Mouse (Mus musculus): ENCODE data around the gene Ugt1a2. TPM values are rescaled to one million over a fixed set of nuclear protein-coding genes. Genes with fewer than 3 reads are reported as not detected.

The Ugt1a2 gene
- polyA plus RNA-seq, 1 experiment from 2014 or later, result not detected

DNA sequence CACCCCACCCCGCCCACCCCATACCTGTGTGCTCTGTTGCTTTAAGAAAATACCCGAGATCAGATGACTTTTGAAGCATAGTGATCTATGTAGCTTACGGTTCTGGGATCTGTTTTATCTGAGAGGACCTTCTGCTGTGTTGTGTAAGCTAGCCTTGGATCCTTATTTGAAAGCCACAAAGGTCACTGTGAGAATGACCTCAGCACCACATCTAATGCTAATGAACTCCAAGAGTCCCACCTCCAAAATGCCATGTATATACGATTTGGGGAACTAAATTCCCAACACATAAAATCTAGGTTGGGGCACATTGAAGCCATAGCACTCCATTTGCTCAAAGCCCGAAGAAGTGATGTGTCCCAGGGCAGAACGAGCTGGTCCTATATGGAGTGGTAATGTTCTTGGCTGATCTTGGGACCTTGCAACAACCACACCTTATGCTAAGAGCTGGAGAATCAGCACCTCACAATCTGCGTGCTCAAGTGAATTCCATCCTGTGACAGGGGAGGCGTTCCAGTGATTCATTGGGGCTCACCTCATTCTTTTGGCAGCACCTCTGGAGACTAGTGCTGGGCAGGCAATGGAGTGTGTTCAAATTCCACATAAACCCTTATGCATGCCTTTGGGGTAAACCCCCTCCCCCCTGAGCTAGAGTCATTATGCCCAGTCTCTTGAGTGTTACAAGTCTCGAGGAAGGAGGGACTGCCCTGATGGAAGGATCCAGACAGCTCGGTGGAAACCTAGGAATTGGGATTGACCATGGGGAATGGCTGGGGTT is 56.7 kb downstream of the Ugt1a2 start:
- ATAC-seq (ENCODE audit: low FRiP score), result no peak
- H3K36me3 ChIP-seq (replicated peaks), result peaks cover 30% of the 10 kb centered on the region
- 79% methylated on average over 10 of the region's 10 CpGs for WGBS
- H3K27me3 ChIP-seq, result no peaks in the 10 kb centered on the region
- no peak overlapping the region for H3K4me3 ChIP-seq (replicated peaks)
- no peak overlapping the region for H3K9ac ChIP-seq
- H3K4me1 ChIP-seq, result no peaks in the 10 kb centered on the region
- H3K27ac ChIP-seq, result no peak overlapping the region
- H3K4me2 ChIP-seq, result no peak overlapping the region
- peaks cover 81% of the 10 kb centered on the region for H3K9me3 ChIP-seq

DNA sequence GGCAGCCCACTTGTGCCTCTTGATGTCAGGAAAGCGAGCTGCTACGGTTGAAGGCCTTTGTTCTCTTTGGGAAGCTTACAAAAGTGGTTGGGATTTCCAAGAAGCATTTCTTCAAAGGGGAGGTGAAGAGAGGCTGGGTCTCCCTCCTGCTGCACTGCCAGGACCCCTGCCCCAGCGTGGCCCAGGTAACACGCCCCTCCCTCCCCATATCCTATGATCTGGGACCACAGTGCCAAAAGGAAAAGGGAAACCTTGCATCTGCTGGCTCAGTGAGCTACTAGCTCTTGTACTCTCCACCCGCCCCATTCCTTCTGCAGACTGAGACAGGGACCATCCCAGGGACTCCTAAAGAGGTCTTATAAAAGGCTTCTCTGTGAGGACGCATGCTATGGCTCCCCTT is 57.3 kb downstream of the Ugt1a2 start:
- Histone ChIP-seq H3K4me1 (no peaks in the 10 kb centered on the region), H3K9me3 (peaks cover 75% of the 10 kb centered on the region), H3K9ac (no peak overlapping the region), H3K27ac (no peak overlapping the region), H3K4me2 (no peak overlapping the region), H3K27me3 (no peaks in the 10 kb centered on the region), H3K4me3 (replicated peaks) (no peak overlapping the region), H3K36me3 (replicated peaks) (peaks cover 36% of the 10 kb centered on the region)
- ATAC-seq (ENCODE audit: low FRiP score), result no peak
- WGBS, result 79% methylated on average over 6 of the region's 6 CpGs

DNA sequence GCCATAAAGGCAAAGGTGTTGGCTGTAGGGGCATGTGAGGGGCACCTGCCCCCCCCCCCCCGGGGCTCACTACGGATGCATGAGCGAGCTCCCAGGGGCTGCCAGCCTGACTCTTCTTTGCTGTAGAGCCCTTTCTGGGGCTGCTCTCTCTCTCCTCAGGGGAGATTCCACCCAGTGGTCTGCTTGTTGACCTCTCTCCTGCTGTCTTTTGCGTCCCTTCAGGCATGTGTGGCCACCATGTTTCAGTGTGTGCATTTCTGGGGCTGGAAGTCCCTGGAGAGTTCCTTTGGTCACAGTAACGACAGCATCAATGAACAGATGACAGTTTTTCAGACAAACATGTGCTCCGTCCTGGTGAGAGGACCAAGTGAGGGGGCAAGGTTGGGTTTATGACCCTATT is 58.0 kb downstream of the Ugt1a2 start:
- no peak overlapping the region for H3K4me2 ChIP-seq
- 69% methylated on average over 6 of the region's 6 CpGs for WGBS
- no peaks in the 10 kb centered on the region for H3K4me1 ChIP-seq
- peaks cover 43% of the 10 kb centered on the region for H3K36me3 ChIP-seq (replicated peaks)
- no peaks in the 10 kb centered on the region for H3K27me3 ChIP-seq
- no peak overlapping the region for H3K9ac ChIP-seq
- peaks cover 68% of the 10 kb centered on the region for H3K9me3 ChIP-seq
- H3K27ac ChIP-seq, result no peak overlapping the region
- ATAC-seq (ENCODE audit: low FRiP score), result no peak
- H3K4me3 ChIP-seq (replicated peaks), result no peak overlapping the region

DNA sequence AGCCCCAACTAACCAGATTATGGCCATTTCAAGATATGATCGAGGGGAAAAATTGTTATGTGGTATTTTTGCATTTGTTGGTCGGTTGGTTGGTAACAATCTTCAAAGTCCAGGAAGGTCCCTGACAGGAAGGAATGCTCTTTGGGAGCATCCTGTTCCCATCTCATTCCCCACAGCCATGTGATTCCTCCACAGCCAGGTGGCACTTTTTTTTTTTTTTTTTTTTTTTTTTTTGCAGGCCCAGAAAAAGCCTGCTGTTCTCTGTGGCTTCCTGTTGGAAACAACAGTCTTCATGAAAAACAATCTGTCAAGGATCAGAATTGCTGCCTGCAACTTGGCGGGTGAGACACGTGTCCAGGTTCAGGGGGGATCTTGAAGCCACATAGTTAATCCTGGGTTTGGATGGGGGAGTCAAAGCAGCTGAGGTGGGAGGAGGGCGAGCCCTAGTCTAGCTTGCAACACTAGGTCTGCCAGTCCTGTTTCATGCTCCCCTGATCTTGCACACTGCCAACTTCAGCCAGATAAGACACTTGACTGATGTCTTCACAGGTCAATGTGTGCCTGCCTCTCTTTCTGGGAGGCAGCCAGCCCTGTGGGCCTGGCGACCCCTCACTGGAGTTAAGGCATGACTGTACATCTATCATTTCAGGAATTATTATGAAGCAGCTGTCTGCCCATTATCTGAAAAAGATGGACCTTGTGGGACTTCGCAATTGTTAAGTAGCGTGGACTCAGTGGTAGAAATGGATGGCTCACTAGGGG is 58.7 kb downstream of the Ugt1a2 start:
- H3K9ac ChIP-seq, result no peak overlapping the region
- no peak overlapping the region for H3K4me2 ChIP-seq
- no peak overlapping the region for H3K27ac ChIP-seq
- H3K36me3 ChIP-seq (replicated peaks), result peaks cover 50% of the 10 kb centered on the region
- 81% methylated on average over 8 of the region's 8 CpGs for WGBS
- ATAC-seq (ENCODE audit: low FRiP score), result peak; percentile 6; the same call in 1 of the 2 replicates
- no peak overlapping the region for H3K4me3 ChIP-seq (replicated peaks)
- H3K4me1 ChIP-seq, result no peaks in the 10 kb centered on the region
- no peaks in the 10 kb centered on the region for H3K27me3 ChIP-seq
- H3K9me3 ChIP-seq, result peaks cover 62% of the 10 kb centered on the region

DNA sequence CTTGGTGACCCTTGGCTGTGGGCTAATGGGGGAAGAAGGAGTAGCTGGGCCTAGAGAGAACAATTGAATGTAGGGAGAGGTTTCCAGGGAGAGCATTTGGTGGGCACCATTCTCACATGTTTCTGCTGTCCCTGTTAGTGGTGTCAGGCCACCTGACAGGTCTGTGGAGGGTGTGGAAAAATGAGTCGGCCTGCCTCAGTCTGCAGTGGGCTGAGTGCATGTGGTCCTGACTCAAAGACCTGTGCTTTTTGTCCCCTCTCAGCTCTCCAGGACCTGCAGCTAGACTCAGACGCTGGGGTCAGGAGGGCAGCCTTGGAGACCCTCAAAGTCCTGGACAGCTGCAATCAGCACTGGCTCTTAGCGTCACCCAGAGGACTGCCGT is 59.2 kb downstream of the Ugt1a2 start:
- Histone ChIP-seq H3K9me3 (peaks cover 56% of the 10 kb centered on the region), H3K4me1 (no peaks in the 10 kb centered on the region), H3K9ac (no peak overlapping the region), H3K4me3 (replicated peaks) (no peak overlapping the region), H3K4me2 (no peak overlapping the region), H3K27ac (no peak overlapping the region), H3K36me3 (replicated peaks) (peaks cover 55% of the 10 kb centered on the region), H3K27me3 (no peaks in the 10 kb centered on the region)
- peak; percentile 15 for ATAC-seq (ENCODE audit: low FRiP score)
- 79% methylated on average over 4 of the region's 4 CpGs for WGBS

DNA sequence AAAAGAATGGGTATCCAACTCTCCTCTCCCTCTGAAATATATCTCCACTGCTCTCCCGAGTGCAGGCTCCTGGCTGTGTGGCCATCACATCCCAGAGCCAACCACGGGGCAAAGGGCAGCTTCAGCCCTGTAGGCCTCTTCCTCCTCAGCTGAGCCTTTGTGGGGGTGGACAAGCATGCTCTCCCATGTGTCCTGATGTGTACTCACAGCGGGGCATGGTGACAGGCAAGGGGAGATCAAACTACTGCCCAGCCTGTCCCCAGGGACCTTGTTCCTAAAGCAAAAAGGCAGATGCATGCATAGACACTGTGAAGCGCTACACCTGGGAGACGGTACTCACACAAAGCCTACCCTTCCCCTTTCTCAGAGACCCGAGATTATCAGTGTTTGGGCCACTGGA is 59.7 kb downstream of the Ugt1a2 start:
- H3K27me3 ChIP-seq, result no peaks in the 10 kb centered on the region
- 84% methylated on average over 6 of the region's 6 CpGs for WGBS
- no peak overlapping the region for H3K27ac ChIP-seq
- H3K4me3 ChIP-seq (replicated peaks), result no peak overlapping the region
- peaks cover 60% of the 10 kb centered on the region for H3K36me3 ChIP-seq (replicated peaks)
- H3K9ac ChIP-seq, result no peak overlapping the region
- peak; percentile 5; the same call in 1 of the 2 replicates for ATAC-seq (ENCODE audit: low FRiP score)
- H3K4me1 ChIP-seq, result no peaks in the 10 kb centered on the region
- no peak overlapping the region for H3K4me2 ChIP-seq
- peaks cover 55% of the 10 kb centered on the region for H3K9me3 ChIP-seq

DNA sequence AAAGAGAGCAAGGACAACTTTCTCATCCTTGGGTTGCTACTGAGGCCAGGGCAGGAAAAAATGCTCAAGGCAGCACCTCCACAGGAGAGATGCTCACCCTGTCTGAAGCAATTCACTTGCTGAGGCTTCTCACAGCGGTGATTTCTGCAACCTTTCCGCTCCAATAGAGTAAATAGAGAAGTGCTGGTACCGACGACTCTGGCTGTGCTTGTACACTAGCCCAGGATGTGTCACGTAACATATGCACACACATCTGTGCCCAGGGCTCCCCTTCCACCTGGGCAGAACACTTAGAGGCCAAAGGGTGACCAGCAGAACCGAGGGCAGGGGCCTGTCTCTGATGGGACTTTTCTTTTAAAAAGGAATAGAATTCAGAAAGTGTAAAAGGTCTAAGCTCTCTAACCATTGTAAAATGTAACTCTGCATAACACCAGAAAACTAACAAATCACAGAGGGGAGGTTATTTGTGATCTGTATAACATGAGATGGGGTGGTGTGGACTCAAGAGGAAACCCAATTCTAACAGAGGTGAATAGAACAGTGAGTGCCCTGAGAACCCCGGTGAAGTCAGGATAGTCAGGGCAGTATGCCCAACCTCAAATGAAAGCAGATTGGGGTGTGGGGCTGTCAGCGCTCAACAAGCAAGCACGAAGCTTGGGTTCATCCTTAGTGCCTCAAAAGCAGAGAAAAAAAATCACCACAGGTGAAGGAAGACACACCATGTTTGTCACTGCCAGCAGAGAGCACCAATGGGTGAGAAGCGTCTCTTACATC is 60.4 kb downstream of the Ugt1a2 start:
- Histone ChIP-seq H3K27me3 (no peaks in the 10 kb centered on the region), H3K36me3 (replicated peaks) (peaks cover 67% of the 10 kb centered on the region), H3K9me3 (peaks cover 49% of the 10 kb centered on the region), H3K4me3 (replicated peaks) (no peak overlapping the region), H3K4me2 (no peak overlapping the region), H3K27ac (no peak overlapping the region), H3K9ac (no peak overlapping the region), H3K4me1 (no peaks in the 10 kb centered on the region)
- WGBS, result 84% methylated on average over 10 of the region's 10 CpGs
- ATAC-seq (ENCODE audit: low FRiP score), result no peak

DNA sequence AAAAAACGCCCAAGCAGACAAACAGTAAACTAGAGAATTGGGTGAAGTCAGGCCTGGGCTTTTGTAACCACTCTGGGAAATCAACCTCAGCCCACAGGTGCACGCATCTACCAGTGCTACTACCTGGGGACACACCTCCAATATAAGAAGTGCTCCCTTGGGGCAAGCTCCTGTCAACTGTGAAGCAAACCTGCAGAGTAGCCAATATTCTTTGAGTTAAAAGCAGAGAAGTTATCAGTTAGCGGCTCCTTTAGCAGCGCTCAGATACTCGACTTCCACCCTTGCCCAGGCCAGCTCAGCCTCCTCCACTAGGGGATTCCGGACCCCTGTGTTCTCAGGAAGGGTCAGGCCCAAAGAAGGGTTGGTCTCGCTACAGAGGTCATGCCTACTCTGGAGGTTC is 61.3 kb downstream of the Ugt1a2 start:
- WGBS, result 89% methylated on average over 7 of the region's 7 CpGs
- no peak overlapping the region for H3K4me3 ChIP-seq (replicated peaks)
- no peak overlapping the region for H3K27ac ChIP-seq
- no peak overlapping the region for H3K9ac ChIP-seq
- peaks cover 40% of the 10 kb centered on the region for H3K9me3 ChIP-seq
- no peak for ATAC-seq (ENCODE audit: low FRiP score)
- no peaks in the 10 kb centered on the region for H3K4me1 ChIP-seq
- no peak overlapping the region for H3K4me2 ChIP-seq
- no peaks in the 10 kb centered on the region for H3K27me3 ChIP-seq
- H3K36me3 ChIP-seq (replicated peaks), result peaks cover 76% of the 10 kb centered on the region

DNA sequence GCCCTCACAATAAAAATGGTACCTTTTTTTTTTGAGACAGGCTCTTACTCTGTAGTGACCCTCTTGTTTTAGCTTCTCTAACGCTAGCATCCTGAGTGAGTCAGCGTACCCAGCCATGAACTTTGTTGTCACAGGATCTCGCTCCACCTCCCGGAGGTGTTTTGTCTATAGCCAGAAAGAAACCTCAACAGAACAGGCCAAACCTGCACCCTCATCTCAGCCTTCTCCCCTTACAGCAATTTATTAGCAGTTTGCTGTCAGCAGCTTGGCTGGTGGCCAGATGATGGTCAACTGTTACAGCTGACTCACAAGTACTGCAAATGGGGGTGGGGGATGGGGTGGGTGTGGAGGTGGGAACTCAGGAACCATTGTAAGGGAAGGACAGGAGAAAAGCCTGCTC is 61.9 kb downstream of the Ugt1a2 start:
- Histone ChIP-seq H3K27me3 (no peaks in the 10 kb centered on the region), H3K27ac (no peak overlapping the region), H3K4me1 (no peaks in the 10 kb centered on the region), H3K36me3 (replicated peaks) (peaks cover 82% of the 10 kb centered on the region), H3K9me3 (peaks cover 34% of the 10 kb centered on the region), H3K9ac (no peak overlapping the region), H3K4me2 (no peak overlapping the region), H3K4me3 (replicated peaks) (no peak overlapping the region)
- WGBS, result 86% methylated on average over 4 of the region's 4 CpGs
- no peak for ATAC-seq (ENCODE audit: low FRiP score)

DNA sequence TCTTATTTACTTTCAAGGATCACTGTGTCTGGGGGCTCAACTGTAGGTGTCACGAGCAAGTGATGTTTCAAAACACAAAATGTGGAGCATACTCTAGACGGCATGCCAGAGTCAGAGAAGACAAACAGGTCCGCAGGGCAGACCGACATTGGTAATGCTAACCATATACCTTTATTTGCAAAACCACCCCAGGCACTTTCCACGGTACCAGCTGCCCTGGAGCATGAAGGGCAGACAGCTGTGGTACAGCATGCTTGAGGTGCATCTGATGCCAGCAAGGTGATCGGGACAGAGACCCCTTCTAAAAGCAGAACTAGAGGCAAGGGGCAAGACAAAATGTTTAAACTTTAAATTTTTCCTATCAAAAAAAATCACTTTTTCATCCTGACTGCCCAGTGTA is 62.6 kb downstream of the Ugt1a2 start:
- H3K9ac ChIP-seq, result no peak overlapping the region
- peaks cover 89% of the 10 kb centered on the region for H3K36me3 ChIP-seq (replicated peaks)
- H3K4me3 ChIP-seq (replicated peaks), result no peak overlapping the region
- H3K4me2 ChIP-seq, result no peak overlapping the region
- no peaks in the 10 kb centered on the region for H3K27me3 ChIP-seq
- no peak for ATAC-seq (ENCODE audit: low FRiP score)
- H3K27ac ChIP-seq, result no peak overlapping the region
- H3K4me1 ChIP-seq, result no peaks in the 10 kb centered on the region
- WGBS, result 78% methylated on average over 6 of the region's 6 CpGs
- H3K9me3 ChIP-seq, result peaks cover 27% of the 10 kb centered on the region

DNA sequence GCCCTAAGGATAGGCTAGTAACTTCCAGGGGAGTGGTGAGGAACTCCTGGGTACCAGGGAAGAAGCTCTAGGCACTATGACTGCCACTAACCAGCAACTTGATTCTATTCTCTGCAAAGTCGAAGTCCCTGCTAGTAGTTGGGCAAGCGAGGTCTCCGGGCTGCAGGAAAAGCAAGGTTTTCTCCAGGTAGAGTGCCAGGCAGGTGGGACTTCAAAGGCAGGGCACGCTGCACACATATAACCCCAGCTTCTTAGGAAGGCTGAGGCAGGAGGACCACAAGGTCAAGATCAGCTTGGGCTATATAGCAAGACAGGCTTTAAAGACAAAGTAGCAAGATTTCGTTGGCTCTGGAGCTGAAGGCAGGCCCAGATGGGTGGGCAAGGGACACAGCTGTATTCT is 63.4 kb downstream of the Ugt1a2 start:
- H3K36me3 ChIP-seq (replicated peaks), result peaks cover 97% of the 10 kb centered on the region
- H3K27ac ChIP-seq, result no peak overlapping the region
- H3K9ac ChIP-seq, result no peak overlapping the region
- WGBS, result 91% methylated on average over 5 of the region's 5 CpGs
- no peaks in the 10 kb centered on the region for H3K4me1 ChIP-seq
- no peak overlapping the region for H3K4me2 ChIP-seq
- ATAC-seq (ENCODE audit: low FRiP score), result no peak
- H3K27me3 ChIP-seq, result no peaks in the 10 kb centered on the region
- H3K4me3 ChIP-seq (replicated peaks), result no peak overlapping the region
- H3K9me3 ChIP-seq, result peaks cover 22% of the 10 kb centered on the region; the same call in 1 of the 2 replicates

DNA sequence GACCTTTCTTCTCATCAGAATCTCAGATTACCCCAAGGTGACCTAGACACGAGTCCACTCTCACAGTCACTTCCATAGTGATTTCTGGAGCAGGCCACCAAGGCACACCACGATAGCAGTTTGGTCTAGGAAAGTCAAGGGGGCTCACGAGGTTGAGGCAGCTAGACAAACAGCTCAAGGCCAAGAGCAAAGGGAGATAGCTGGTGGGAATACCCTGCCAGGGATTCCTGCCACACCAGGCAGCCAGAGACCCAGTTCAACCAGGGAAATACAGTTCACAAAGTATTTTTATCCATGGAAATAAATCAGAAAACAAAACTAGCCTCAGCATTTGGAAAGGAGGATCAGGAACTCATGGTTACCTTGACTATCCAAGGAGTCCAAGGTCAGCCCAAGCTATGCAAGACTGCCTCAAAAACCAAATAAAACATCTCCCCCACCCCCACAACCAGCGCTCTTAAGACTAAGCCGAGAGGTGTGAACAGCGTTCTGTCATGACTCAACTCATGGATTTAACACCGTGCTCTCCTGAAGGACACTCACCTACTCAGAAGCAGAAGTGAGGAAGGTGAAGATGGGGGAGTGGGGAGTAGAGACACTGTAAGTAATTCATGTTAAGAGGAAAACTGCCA is 64.0 kb downstream of the Ugt1a2 start:
- no peaks in the 10 kb centered on the region for H3K4me1 ChIP-seq
- peaks cover 20% of the 10 kb centered on the region; the same call in 1 of the 2 replicates for H3K9me3 ChIP-seq
- H3K4me2 ChIP-seq, result no peak overlapping the region
- H3K27ac ChIP-seq, result no peak overlapping the region
- H3K36me3 ChIP-seq (replicated peaks), result peaks cover 100% of the 10 kb centered on the region
- no peak overlapping the region for H3K4me3 ChIP-seq (replicated peaks)
- 89% methylated on average over 7 of the region's 7 CpGs for WGBS
- H3K9ac ChIP-seq, result no peak overlapping the region
- no peaks in the 10 kb centered on the region for H3K27me3 ChIP-seq
- no peak for ATAC-seq (ENCODE audit: low FRiP score)

Measured in forebrain, embryonic 12.5 days (tissue).